Mouse (Mus musculus) 3T3-L1 (cell line): ENCODE measurements around the gene Slc22a13.
"Not testable (repeated sequence)": the region's sequence is repeated elsewhere in the genome, so short reads cannot be mapped to it uniquely, and the experiment has no call there.

ENCODE experiments used
- DNase-seq: peaks from one replicate; pipeline ENCODE4 v3.0.0-alpha.2; 2015; ENCODE audit warnings: low read depth, low spot score

Gene Slc22a13

GRCm38 (mm10) chr9:119208998-119209397 is at the start of gene Slc22a13:
TSS of gene Slc22a13 (minus strand) at chr9:119209098.
- DNase-seq = no peak

GRCm38 (mm10) chr9:119258128-119258527 is 49.2 kb upstream of the Slc22a13 start:
- DNase-seq = no peak

GRCm38 (mm10) chr9:119256161-119256560 is 47.3 kb upstream of the Slc22a13 start:
- no peak for DNase-seq

GRCm38 (mm10) chr9:119255096-119255495 is 46.2 kb upstream of the Slc22a13 start:
- DNase-seq = no peak

- DNase-seq = no peak
Measured at GRCm38 (mm10) chr9:119254187-119254586, 45.3 kb upstream of the Slc22a13 start.

GRCm38 (mm10) chr9:119247996-119248395 is 39.1 kb upstream of the Slc22a13 start:
- no peak for DNase-seq

- DNase-seq = peak; percentile 6
Measured at GRCm38 (mm10) chr9:119246826-119247225, 37.9 kb upstream of the Slc22a13 start.

- DNase-seq = no peak
Measured at GRCm38 (mm10) chr9:119243981-119244380, 35.1 kb upstream of the Slc22a13 start.

- DNase-seq = no peak
Measured at GRCm38 (mm10) chr9:119241169-119241865, 32.4 kb upstream of the Slc22a13 start.

- DNase-seq = no peak
Measured at GRCm38 (mm10) chr9:119240286-119240997, 31.5 kb upstream of the Slc22a13 start.

- DNase-seq = no peak
Measured at GRCm38 (mm10) chr9:119239274-119239673, 30.4 kb upstream of the Slc22a13 start.

- DNase-seq = no peak
Measured at GRCm38 (mm10) chr9:119238796-119239195, 29.9 kb upstream of the Slc22a13 start.

- no peak for DNase-seq
Measured at GRCm38 (mm10) chr9:119231552-119231951, 22.7 kb upstream of the Slc22a13 start.

GRCm38 (mm10) chr9:119230829-119231228 is 21.9 kb upstream of the Slc22a13 start:
- no peak for DNase-seq

- no peak for DNase-seq
Measured at GRCm38 (mm10) chr9:119220249-119220648, 11.4 kb upstream of the Slc22a13 start.

- DNase-seq = no peak
Measured at GRCm38 (mm10) chr9:119219667-119220066, 10.8 kb upstream of the Slc22a13 start.

- DNase-seq = not testable (repeated sequence)
Measured at GRCm38 (mm10) chr9:119215341-119215740, 6.4 kb upstream of the Slc22a13 start.

- peak; percentile 26 for DNase-seq
Measured at GRCm38 (mm10) chr9:119214601-119215000, 5.7 kb upstream of the Slc22a13 start.

- DNase-seq = no peak
Measured at GRCm38 (mm10) chr9:119212996-119213395, 4.1 kb upstream of the Slc22a13 start.

GRCm38 (mm10) chr9:119207113-119207512 is 1.8 kb downstream of the Slc22a13 start:
- no peak for DNase-seq

- no peak for DNase-seq
Measured at GRCm38 (mm10) chr9:119206666-119207065, 2.2 kb downstream of the Slc22a13 start.

GRCm38 (mm10) chr9:119205756-119206155 is 3.1 kb downstream of the Slc22a13 start:
- no peak for DNase-seq

- DNase-seq = no peak
Measured at GRCm38 (mm10) chr9:119203617-119204016, 5.3 kb downstream of the Slc22a13 start.
